Mouse (Mus musculus): ENCODE results near the gene Gipc3.

DNA sequence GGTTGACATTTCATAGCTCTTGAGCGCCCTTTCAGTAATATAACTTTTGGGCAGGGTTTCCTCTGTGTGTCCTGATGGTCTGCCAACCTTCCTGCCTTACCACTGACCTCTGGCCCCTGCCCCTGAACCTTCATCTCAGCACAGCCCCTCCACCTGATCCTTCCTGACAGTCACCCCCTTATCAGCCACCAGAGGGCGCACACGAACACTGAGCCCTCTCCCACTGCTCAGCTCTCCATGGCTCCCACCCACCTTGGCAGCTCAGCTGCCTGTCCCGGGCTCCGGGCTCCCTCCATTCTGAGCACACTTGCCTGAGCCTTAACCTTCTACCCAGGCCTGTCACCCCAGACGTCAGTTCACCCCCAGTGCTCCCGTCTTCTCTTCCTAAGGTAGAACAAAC, 53.8 kb downstream of the Gipc3 start:
- TF ChIP-seq POLR2A (IDR thresholded peaks at IDR 0.05; ENCODE audit: extremely low read depth, insufficient read depth, low read length) = no peak
- peak; percentile 95 for TF ChIP-seq CTCF (IDR thresholded peaks at IDR 0.05; ENCODE audit: low read depth, low read length)

All from liver, adult 2 months (tissue).